Comparison of ENCODE assay signal across 13 mouse cellular contexts in genomic region chr1:39917855-39918516, GRCm38 (mm10). TPM values are rescaled to one million over a fixed set of nuclear protein-coding genes. Genes with fewer than 3 reads are reported as not detected.
DNase-seq lines count a peak whose midpoint lies in the region; ATAC-seq and TF ChIP-seq lines count a peak whose summit lies in the region.
"Had no signal": no experiment of that assay in that cellular context is flagged by ENCODE, and none has a peak within 500 bp of the region (broad histone marks: within the 10 kb centered on the region; RNA-seq: fewer than 3 reads in every experiment).

No protein-coding gene starts in this region.

- no peak for ATAC-seq in heart, postnatal 0 days (ENCODE audit: insufficient read depth, low read depth)
- ATAC-seq in embryonic facial prominence, embryonic 15.5 days (ENCODE audit: insufficient number of reproducible peaks, low FRiP score, low TSS enrichment, low read depth) = no peak
- ATAC-seq: forebrain, embryonic 15.5 days had no signal

- no peak for TF ChIP-seq CTCF in heart, postnatal 0 days (IDR thresholded peaks at IDR 0.05; ENCODE audit: low read depth)
- no peak for TF ChIP-seq CTCF in small intestine, adult 2 months (IDR thresholded peaks at IDR 0.05; ENCODE audit: extremely low read depth, insufficient read length, insufficient replicate concordance, low read depth, low read length)

- no peak for TF ChIP-seq POLR2A in small intestine, adult 2 months (IDR thresholded peaks at IDR 0.05; ENCODE audit: low read depth, low read length)

- peak overlapping the region; percentile 0 for H3K27ac ChIP-seq in heart, postnatal 0 days (ENCODE audit: low read depth)
- peak overlapping the region; percentile 39; the same call in 1 of the 2 replicates for H3K27ac ChIP-seq in embryonic facial prominence, embryonic 15.5 days (replicated peaks)
- H3K27ac ChIP-seq in small intestine, adult 2 months (ENCODE audit: insufficient read depth, low read depth, low read length) = 0 out of 2 replicates have a peak overlapping the region, but pooled peaks have one; percentile 4
- H3K27ac ChIP-seq: forebrain, embryonic 15.5 days; hindbrain, embryonic 15.5 days; liver, embryonic 13.5 days had no signal

- H3K36me3 ChIP-seq in heart, postnatal 0 days (replicated peaks; ENCODE audit: control insufficient read depth, insufficient read depth, low read length) = peaks cover 8% of the 10 kb centered on the region; the same call in 1 of the 2 replicates
- H3K36me3 ChIP-seq in embryonic facial prominence, embryonic 15.5 days = peaks cover 12% of the 10 kb centered on the region
- H3K36me3 ChIP-seq in small intestine, adult 2 months (ENCODE audit: control insufficient read depth, insufficient read depth, low read length) = peaks cover 2% of the 10 kb centered on the region; the same call in 1 of the 2 replicates
- H3K36me3 ChIP-seq: hindbrain, embryonic 15.5 days had no signal

- no peak overlapping the region for H3K4me2 ChIP-seq in heart, postnatal 0 days (ENCODE audit: low read depth, low read length)
- no peak overlapping the region for H3K4me2 ChIP-seq in embryonic facial prominence, embryonic 15.5 days (replicated peaks)
- H3K4me2 ChIP-seq: forebrain, embryonic 15.5 days; hindbrain, embryonic 15.5 days; liver, embryonic 13.5 days had no signal

- H3K27me3 ChIP-seq in heart, postnatal 0 days (ENCODE audit: control insufficient read depth, insufficient read depth, low read length) = no peaks in the 10 kb centered on the region
- H3K27me3 ChIP-seq in embryonic facial prominence, embryonic 15.5 days = no peaks in the 10 kb centered on the region
- H3K27me3 ChIP-seq in small intestine, adult 2 months (ENCODE audit: control insufficient read depth, insufficient read depth, low read length) = no peaks in the 10 kb centered on the region
- H3K27me3 ChIP-seq: forebrain, embryonic 15.5 days; hindbrain, embryonic 15.5 days; liver, embryonic 13.5 days had no signal

- no peak for DNase-seq in heart, postnatal 0 days (ENCODE audit: low spot score)
- no peak for DNase-seq in heart, postnatal 10 days
- peak; percentile 65 to 68 for DNase-seq in CD8-positive naive resting alpha-beta T cell, adult 2 months (ENCODE audit: low read depth in 2 of 2, low spot score in 2 of 2)
- no peak for DNase-seq in cerebellum, adult 18-20 months
- DNase-seq in left cerebral cortex, adult 18-20 months (ENCODE audit: low spot score in 2 of 2) = no peak
- no peak for DNase-seq in cerebellum, postnatal 10 days
- DNase-seq: liver, embryonic 13.5 days; lung, postnatal 36 days; spleen, adult 18-20 months had no signal

- TF ChIP-seq EP300 in heart, postnatal 0 days (IDR thresholded peaks at IDR 0.05; ENCODE audit: low read depth) = no peak

- 67% methylated on average over 13 of the region's 13 CpGs for WGBS in heart, postnatal 0 days
- 67% methylated on average over 13 of the region's 13 CpGs for WGBS in embryonic facial prominence, embryonic 15.5 days
- 75% methylated on average over 13 of the region's 13 CpGs for WGBS in small intestine, adult 2 months

- no peaks in the 10 kb centered on the region for H3K9me3 ChIP-seq in heart, postnatal 0 days (replicated peaks; ENCODE audit: control insufficient read depth, low read length)
- H3K9me3 ChIP-seq in embryonic facial prominence, embryonic 15.5 days (replicated peaks) = no peaks in the 10 kb centered on the region
- H3K9me3 ChIP-seq: forebrain, embryonic 15.5 days; hindbrain, embryonic 15.5 days; liver, embryonic 13.5 days had no signal

- H3K9ac ChIP-seq in heart, postnatal 0 days (replicated peaks; ENCODE audit: low read depth, low read length) = no peak overlapping the region
- no peak overlapping the region for H3K9ac ChIP-seq in embryonic facial prominence, embryonic 15.5 days
- H3K9ac ChIP-seq: forebrain, embryonic 15.5 days; hindbrain, embryonic 15.5 days; liver, embryonic 13.5 days had no signal

- intact Hi-C loops in heart, postnatal 10 days (cut with DNase I) = no loop called here

- no peak overlapping the region for H3K4me3 ChIP-seq in heart, postnatal 0 days (ENCODE audit: low read depth, low read length)
- H3K4me3 ChIP-seq in embryonic facial prominence, embryonic 15.5 days (replicated peaks) = no peak overlapping the region
- no peak overlapping the region for H3K4me3 ChIP-seq in small intestine, adult 2 months (ENCODE audit: low read depth, low read length)
- H3K4me3 ChIP-seq: forebrain, embryonic 15.5 days; hindbrain, embryonic 15.5 days; liver, embryonic 13.5 days had no signal

- H3K4me1 ChIP-seq in heart, postnatal 0 days (ENCODE audit: control insufficient read depth, insufficient read depth) = peaks cover 58% of the 10 kb centered on the region
- peaks cover 40% of the 10 kb centered on the region for H3K4me1 ChIP-seq in embryonic facial prominence, embryonic 15.5 days
- peaks cover 10% of the 10 kb centered on the region for H3K4me1 ChIP-seq in small intestine, adult 2 months (ENCODE audit: control insufficient read depth, insufficient read depth, insufficient read length, low read length)

RNA-seq across cellular contexts. Expression of gene Map4k4, which starts 17.3 kb away (rescaled TPM):
- 106 and 129 TPM in 2 replicates for total RNA-seq in heart, postnatal 0 days (2014; rRNA removed; ENCODE audit: low replicate concordance)
- 17.0 and 17.4 TPM in 2 replicates for polyA plus RNA-seq in heart, postnatal 0 days (2015; fragmentation: Nextera tagmentation; extraction: Ambion mirVana)
- total RNA-seq in heart, postnatal 10 days (2021) = 100 to 1,000 TPM; 187 to 216 TPM
- polyA plus RNA-seq in embryonic facial prominence, embryonic 15.5 days (2015; fragmentation: Nextera tagmentation; extraction: Ambion mirVana) = 34.4 and 41.3 TPM in 2 replicates
- 16.7 and 41.0 TPM in 2 replicates for polyA plus RNA-seq in small intestine, adult 2 months (2012; rRNA removed)
- total RNA-seq in left cerebral cortex, adult 18-20 months (2021) = 10 to 100 TPM; 87.1 to 95.0 TPM

Comparison
In these comparisons a context has a peak if more than half of its experiments do, and no peak if none do; other contexts are left out.
1. DNase-seq: peak in CD8-positive naive resting alpha-beta T cell, adult 2 months (2 of 2); none in heart, postnatal 0 days (single experiment), heart, postnatal 10 days (0 of 2), cerebellum, adult 18-20 months (0 of 2), left cerebral cortex, adult 18-20 months (0 of 2) and cerebellum, postnatal 10 days (0 of 2).
2. Peak in every context shown above with its lines, with median percentiles within 50 percentile points of each other: H3K27ac ChIP-seq.